Mouse (Mus musculus) heart, embryonic 14.5 days (tissue): ENCODE measurements around the gene Polr1a. TPM values are rescaled to one million over a fixed set of nuclear protein-coding genes. Genes with fewer than 3 reads are reported as not detected.

ENCODE experiments used
- ATAC-seq: fragments of 200-750 bp; cut with Nextera tagmentation; 2 replicates; pipeline ENCODE4 v1.8.0; 2017; ENCODE audit warnings: low read depth, moderate TSS enrichment; ENCODE audit not compliant: insufficient number of reproducible peaks, insufficient read depth, low FRiP score
- H3K27ac ChIP-seq, 2 experiments: fragments of 200-500 bp in 1 of 2; fragments of 300-500 bp in 1 of 2; sonication (generic) in 1 of 2; replicated peaks in 1 of 2; 2 replicates each; pipeline ENCODE4 v1.5.1; 2012 to 2014; ENCODE audit warnings: low read depth in 2 of 2, low read length in 2 of 2, control low read depth in 1 of 2, mild to moderate bottlenecking in 1 of 2, mixed read lengths in 1 of 2; ENCODE audit not compliant: control insufficient read depth in 1 of 2, insufficient read depth in 1 of 2
- H3K27me3 ChIP-seq: fragments of 300-500 bp; sonication (generic); 2 replicates; pipeline ENCODE4 v1.6.1; 2014; ENCODE audit warnings: mild to moderate bottlenecking, low read length, control low read depth; ENCODE audit not compliant: control insufficient read depth, insufficient read depth
- H3K36me3 ChIP-seq: fragments of 300-500 bp; sonication (generic); 2 replicates; pipeline ENCODE4 v1.6.1; 2014; ENCODE audit warnings: mild to moderate bottlenecking, control low read depth, low read length, mixed read lengths; ENCODE audit not compliant: control insufficient read depth, insufficient read depth
- H3K4me1 ChIP-seq, 2 experiments: fragments of 200-500 bp in 1 of 2; fragments of 300-500 bp in 1 of 2; sonication (generic) in 1 of 2; 2 replicates each; pipeline ENCODE4 v1.6.1; 2012 to 2014; ENCODE audit warnings: low read length in 2 of 2, control low read depth in 1 of 2, mixed read lengths in 1 of 2; ENCODE audit not compliant: control insufficient read depth in 2 of 2, insufficient read depth in 2 of 2
- H3K4me2 ChIP-seq: fragments of 300-500 bp; sonication (generic); 2 replicates; pipeline ENCODE4 v1.6.1; 2014; ENCODE audit warnings: mild to moderate bottlenecking, low read length
- H3K4me3 ChIP-seq, 2 experiments: fragments of 200-500 bp in 1 of 2; fragments of 300-500 bp in 1 of 2; sonication (generic) in 1 of 2; 2 replicates each; pipeline ENCODE4 v1.5.1; 2012 to 2014; ENCODE audit warnings: low read length in 2 of 2, mild to moderate bottlenecking in 2 of 2, control low read depth in 1 of 2, low read depth in 1 of 2, moderate library complexity in 1 of 2; ENCODE audit not compliant: control insufficient read depth in 1 of 2, insufficient read depth in 1 of 2
- H3K9ac ChIP-seq: fragments of 300-500 bp; sonication (generic); 2 replicates; pipeline ENCODE4 v1.6.1; 2014; ENCODE audit warnings: mild to moderate bottlenecking, low read length
- H3K9me3 ChIP-seq: fragments of 300-500 bp; sonication (generic); 2 replicates; pipeline ENCODE4 v1.6.1; 2016; ENCODE audit warnings: low read length, control low read depth; ENCODE audit not compliant: control insufficient read depth
- WGBS: fragments of 180-500 bp; shearing (Covaris S2); extraction: QIAGEN DNeasy Blood & Tissue Kit; methylation state at CpG from one replicate; pipeline ENCODE4 v1.1.7; 2014; 5-methylcytosine and 5-hydroxymethylcytosine counted together
- polyA plus RNA-seq: library from polyadenylated mRNA; unstranded; fragments of >200 nt; fragmentation: Nextera tagmentation; extraction: Ambion mirVana; gene quantifications from 2 replicates; pipeline ENCODE4 v1.2.1, GENCODE M21; 2014

Polr1a gene
- polyA plus RNA-seq, 1 experiment from 2014 or later: 17.6 TPM

GRCm38 (mm10) chr6:72018052-72018451, 109.2 kb downstream of the Polr1a start:
- no peaks in the 10 kb centered on the region for H3K9me3 ChIP-seq
- H3K4me1 ChIP-seq: no peaks in the 10 kb centered on the region
- 68% methylated on average over 6 of the region's 6 CpGs for WGBS
- no peak overlapping the region for H3K27ac ChIP-seq
- H3K36me3 ChIP-seq: no peaks in the 10 kb centered on the region
- no peak overlapping the region for H3K4me2 ChIP-seq
- H3K9ac ChIP-seq: no peak overlapping the region
- no peaks in the 10 kb centered on the region for H3K27me3 ChIP-seq
- no peak overlapping the region for H3K4me3 ChIP-seq
- no peak for ATAC-seq

GRCm38 (mm10) chr6:72025497-72025896, 116.6 kb downstream of the Polr1a start:
- Histone ChIP-seq H3K36me3 (no peaks in the 10 kb centered on the region), H3K4me2 (no peak overlapping the region), H3K27me3 (no peaks in the 10 kb centered on the region), H3K4me1 (no peaks in the 10 kb centered on the region), H3K4me3 (no peak overlapping the region), H3K27ac (no peak overlapping the region), H3K9me3 (no peaks in the 10 kb centered on the region), H3K9ac (no peak overlapping the region)
- no peak for ATAC-seq

DNA sequence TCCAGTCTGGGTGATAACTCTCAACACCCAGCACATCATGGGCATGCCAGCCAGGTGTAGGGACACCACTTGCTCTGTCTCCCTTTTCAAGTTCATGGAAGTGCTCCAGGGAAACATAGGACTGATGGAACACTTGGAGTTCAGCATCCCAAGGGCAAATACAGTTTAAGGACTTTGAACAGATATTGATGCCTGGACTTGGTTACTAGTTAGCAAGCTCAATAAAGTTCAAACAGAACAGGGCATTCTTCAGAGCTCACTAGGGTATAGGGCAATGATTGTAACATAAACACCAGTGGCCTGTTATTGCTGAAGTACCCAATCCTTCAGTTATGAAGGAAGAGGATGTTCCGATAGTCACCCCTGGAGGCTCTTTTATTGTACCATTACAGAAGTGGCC, 119.2 kb downstream of the Polr1a start:
- WGBS: 92% methylated on average over 1 of the region's 1 CpGs
- no peak overlapping the region for H3K27ac ChIP-seq
- no peaks in the 10 kb centered on the region for H3K9me3 ChIP-seq
- no peak overlapping the region for H3K9ac ChIP-seq
- no peaks in the 10 kb centered on the region for H3K36me3 ChIP-seq
- H3K4me2 ChIP-seq: no peak overlapping the region
- no peaks in the 10 kb centered on the region for H3K27me3 ChIP-seq
- no peaks in the 10 kb centered on the region for H3K4me1 ChIP-seq
- ATAC-seq: no peak
- no peak overlapping the region for H3K4me3 ChIP-seq

GRCm38 (mm10) chr6:72029674-72030073, 120.8 kb downstream of the Polr1a start:
- Histone ChIP-seq H3K27me3 (no peaks in the 10 kb centered on the region), H3K9ac (no peak overlapping the region), H3K4me1 (no peaks in the 10 kb centered on the region), H3K36me3 (no peaks in the 10 kb centered on the region), H3K9me3 (no peaks in the 10 kb centered on the region), H3K4me2 (no peak overlapping the region), H3K4me3 (no peak overlapping the region), H3K27ac (no peak overlapping the region)
- no peak for ATAC-seq
- 44% methylated on average over 6 of the region's 6 CpGs for WGBS

Other genes starting within 250 kb of the Polr1a start
- 19.0 and 23.6 TPM in 2 replicates for gene Reep1, start 201.5 kb upstream of the Polr1a start, polyA plus RNA-seq
- gene Mrpl35, start 82.1 kb upstream of the Polr1a start, polyA plus RNA-seq: 65.1 and 66.2 TPM in 2 replicates
- gene Immt, start 77.7 kb upstream of the Polr1a start, polyA plus RNA-seq: 342 and 349 TPM in 2 replicates
- 112 and 113 TPM in 2 replicates for gene Ptcd3, start 303 bp upstream of the Polr1a start, polyA plus RNA-seq
- 44.4 and 48.2 TPM in 2 replicates for gene St3gal5, start 188.5 kb downstream of the Polr1a start, polyA plus RNA-seq